Mouse (Mus musculus) midbrain, embryonic 14.5 days (tissue): ENCODE data around the gene Ofcc1. TPM values are rescaled to one million over a fixed set of nuclear protein-coding genes. Genes with fewer than 3 reads are reported as not detected.

Source experiments
- ATAC-seq: fragments of 200-750 bp; cut with Nextera tagmentation; 2 replicates; pipeline ENCODE4 v1.8.0; 2017; ENCODE audit warnings: moderate number of reproducible peaks, moderate library complexity; ENCODE audit not compliant: low FRiP score, low TSS enrichment
- DNase-seq: peaks from one replicate; pipeline ENCODE4 v3.0.0-alpha.2; 2015
- H3K27ac ChIP-seq: fragments of 300-500 bp; sonication (generic); replicated peaks from 2 replicates; pipeline ENCODE4 v1.5.1; 2014; ENCODE audit warnings: mild to moderate bottlenecking, low read depth, low read length, moderate library complexity
- H3K27me3 ChIP-seq: fragments of 300-500 bp; sonication (generic); 2 replicates; pipeline ENCODE4 v1.6.1; 2014; ENCODE audit warnings: low read length, control low read depth, mixed read lengths; ENCODE audit not compliant: control insufficient read depth, insufficient read depth
- H3K36me3 ChIP-seq: fragments of 300-500 bp; sonication (generic); 2 replicates; pipeline ENCODE4 v1.6.1; 2014; ENCODE audit warnings: low read length, control low read depth; ENCODE audit not compliant: control insufficient read depth, insufficient read depth
- H3K4me1 ChIP-seq: fragments of 300-500 bp; sonication (generic); 2 replicates; pipeline ENCODE4 v1.6.1; 2014; ENCODE audit warnings: mild to moderate bottlenecking, antibody characterized with exemption, low read length, control low read depth; ENCODE audit not compliant: control insufficient read depth, insufficient read depth
- H3K4me2 ChIP-seq: fragments of 300-500 bp; sonication (generic); 2 replicates; pipeline ENCODE4 v1.6.1; 2014; ENCODE audit warnings: mild to moderate bottlenecking, low read length, moderate library complexity
- H3K4me3 ChIP-seq: fragments of 300-500 bp; sonication (generic); replicated peaks from 2 replicates; pipeline ENCODE4 v1.5.1; 2014; ENCODE audit warnings: low read depth, low read length
- H3K9ac ChIP-seq: fragments of 300-500 bp; sonication (generic); replicated peaks from 2 replicates; pipeline ENCODE4 v1.6.1; 2014; ENCODE audit warnings: mild to moderate bottlenecking, low read length, moderate library complexity
- H3K9me3 ChIP-seq: fragments of 300-500 bp; sonication (generic); 2 replicates; pipeline ENCODE4 v1.6.1; 2016; ENCODE audit warnings: low read length, control low read depth, mixed read lengths; ENCODE audit not compliant: control insufficient read depth
- WGBS: fragments of 180-500 bp; shearing (Covaris S2); extraction: QIAGEN DNeasy Blood & Tissue Kit; methylation state at CpG from one replicate; pipeline ENCODE4 v1.1.7; 2014; 5-methylcytosine and 5-hydroxymethylcytosine counted together
- polyA plus RNA-seq: library from polyadenylated mRNA; unstranded; fragments of >200 nt; fragmentation: Nextera tagmentation; extraction: Ambion mirVana; gene quantifications from 2 replicates; pipeline ENCODE4 v1.2.1, GENCODE M21; 2014

Gene Ofcc1
- polyA plus RNA-seq, 1 experiment from 2014 or later, result 0.14 TPM

GRCm38 (mm10) chr13:40074850-40075416 is 286.3 kb downstream of the Ofcc1 start:
- Histone ChIP-seq H3K27ac (no peak overlapping the region), H3K27me3 (no peaks in the 10 kb centered on the region), H3K36me3 (no peaks in the 10 kb centered on the region), H3K4me3 (no peak overlapping the region), H3K9ac (no peak overlapping the region), H3K9me3 (no peaks in the 10 kb centered on the region), H3K4me2 (no peak overlapping the region), H3K4me1 (no peaks in the 10 kb centered on the region)
- whole genome bisulfite sequencing, result 56% methylated on average over 3 of the region's 3 CpGs
- DNase-seq, result no peak
- no peak for ATAC-seq

- H3K9ac ChIP-seq, result no peak overlapping the region
- DNase-seq (no peak), ATAC-seq (no peak)
- H3K4me1 ChIP-seq, result no peaks in the 10 kb centered on the region
- no peaks in the 10 kb centered on the region for H3K36me3 ChIP-seq
- no peak overlapping the region for H3K27ac ChIP-seq
- no peak overlapping the region for H3K4me2 ChIP-seq
- no peak overlapping the region for H3K4me3 ChIP-seq
- WGBS, result 81% methylated on average over 1 of the region's 1 CpGs
- no peaks in the 10 kb centered on the region for H3K9me3 ChIP-seq
- no peaks in the 10 kb centered on the region for H3K27me3 ChIP-seq
Observed at GRCm38 (mm10) chr13:40070004-40070403, 291.2 kb downstream of the Ofcc1 start.

GRCm38 (mm10) chr13:40061281-40061680 is 300.0 kb downstream of the Ofcc1 start:
- DNase-seq (no peak), ATAC-seq (no peak)
- WGBS, result 92% methylated on average over 5 of the region's 5 CpGs
- no peak overlapping the region for H3K27ac ChIP-seq
- H3K4me1 ChIP-seq, result no peaks in the 10 kb centered on the region
- H3K36me3 ChIP-seq, result no peaks in the 10 kb centered on the region
- H3K4me2 ChIP-seq, result no peak overlapping the region
- H3K9me3 ChIP-seq, result no peaks in the 10 kb centered on the region
- H3K27me3 ChIP-seq, result no peaks in the 10 kb centered on the region
- no peak overlapping the region for H3K9ac ChIP-seq
- no peak overlapping the region for H3K4me3 ChIP-seq

GRCm38 (mm10) chr13:40037881-40038280 is 323.4 kb downstream of the Ofcc1 start:
- no peaks in the 10 kb centered on the region for H3K36me3 ChIP-seq

GRCm38 (mm10) chr13:40036981-40037765 is 324.1 kb downstream of the Ofcc1 start:
- no peak for DNase-seq

More at GRCm38 (mm10) chr13:40037881-40038280, 323.4 kb downstream of the Ofcc1 start:
- H3K27me3 ChIP-seq, result no peaks in the 10 kb centered on the region
- no peaks in the 10 kb centered on the region for H3K9me3 ChIP-seq
- DNase-seq, result no peak
- no peak overlapping the region for H3K4me2 ChIP-seq
- no peak for ATAC-seq
- no peak overlapping the region for H3K9ac ChIP-seq
- WGBS, result 97% methylated on average over 2 of the region's 2 CpGs
- H3K4me1 ChIP-seq, result no peaks in the 10 kb centered on the region
- H3K4me3 ChIP-seq, result no peak overlapping the region
- H3K27ac ChIP-seq, result no peak overlapping the region

GRCm38 (mm10) chr13:40029426-40029825 is 331.8 kb downstream of the Ofcc1 start:
- Histone ChIP-seq H3K27me3 (no peaks in the 10 kb centered on the region), H3K36me3 (no peaks in the 10 kb centered on the region), H3K4me3 (no peak overlapping the region), H3K4me1 (no peaks in the 10 kb centered on the region), H3K4me2 (no peak overlapping the region), H3K27ac (no peak overlapping the region), H3K9me3 (peaks cover 5% of the 10 kb centered on the region; the same call in 1 of the 2 replicates), H3K9ac (no peak overlapping the region)
- 94% methylated on average over 1 of the region's 1 CpGs for WGBS
- no peak for DNase-seq
- no peak for ATAC-seq

More at GRCm38 (mm10) chr13:40036981-40037765, 324.1 kb downstream of the Ofcc1 start:
- no peak overlapping the region for H3K4me2 ChIP-seq
- H3K27ac ChIP-seq, result no peak overlapping the region
- no peaks in the 10 kb centered on the region for H3K27me3 ChIP-seq
- no peak for ATAC-seq
- H3K36me3 ChIP-seq, result no peaks in the 10 kb centered on the region
- H3K4me3 ChIP-seq, result no peak overlapping the region
- H3K4me1 ChIP-seq, result no peaks in the 10 kb centered on the region
- no peaks in the 10 kb centered on the region for H3K9me3 ChIP-seq
- H3K9ac ChIP-seq, result no peak overlapping the region
- WGBS, result 87% methylated on average over 17 of the region's 17 CpGs

GRCm38 (mm10) chr13:40028827-40029226 is 332.4 kb downstream of the Ofcc1 start:
- no peak overlapping the region for H3K4me3 ChIP-seq
- no peaks in the 10 kb centered on the region for H3K4me1 ChIP-seq
- no peak for DNase-seq
- ATAC-seq, result no peak
- H3K9me3 ChIP-seq, result peaks cover 5% of the 10 kb centered on the region; the same call in 1 of the 2 replicates
- no peak overlapping the region for H3K9ac ChIP-seq
- no peaks in the 10 kb centered on the region for H3K27me3 ChIP-seq
- no peak overlapping the region for H3K27ac ChIP-seq
- 94% methylated on average over 4 of the region's 4 CpGs for WGBS
- no peaks in the 10 kb centered on the region for H3K36me3 ChIP-seq
- H3K4me2 ChIP-seq, result no peak overlapping the region

GRCm38 (mm10) chr13:40025816-40026215 is 335.4 kb downstream of the Ofcc1 start:
- Histone ChIP-seq H3K27me3 (no peaks in the 10 kb centered on the region), H3K9me3 (peaks cover 5% of the 10 kb centered on the region; the same call in 1 of the 2 replicates), H3K4me3 (no peak overlapping the region), H3K4me1 (no peaks in the 10 kb centered on the region), H3K36me3 (no peaks in the 10 kb centered on the region), H3K27ac (no peak overlapping the region), H3K9ac (no peak overlapping the region), H3K4me2 (no peak overlapping the region)
- ATAC-seq (no peak), DNase-seq (no peak)
- WGBS, result 98% methylated on average over 4 of the region's 4 CpGs
